Mouse (Mus musculus) hindbrain, embryonic 15.5 days (tissue): ENCODE measurements around the gene Prpf40a. TPM values are rescaled to one million over a fixed set of nuclear protein-coding genes. Genes with fewer than 3 reads are reported as not detected.

Experiments
- ATAC-seq: fragments of 200-750 bp; cut with Nextera tagmentation; 2 replicates; pipeline ENCODE4 v1.8.0; 2017; ENCODE audit warnings: low read depth, moderate number of reproducible peaks, moderate TSS enrichment; ENCODE audit not compliant: low FRiP score
- H3K27ac ChIP-seq: fragments of 300-500 bp; sonication (generic); replicated peaks from 2 replicates; pipeline ENCODE4 v1.5.1; 2015; ENCODE audit warnings: mild to moderate bottlenecking, inconsistent platforms
- H3K27me3 ChIP-seq: fragments of 300-500 bp; sonication (generic); 2 replicates; pipeline ENCODE4 v1.6.1; 2015; ENCODE audit warnings: control low read depth, inconsistent platforms
- H3K36me3 ChIP-seq: fragments of 300-500 bp; sonication (generic); 2 replicates; pipeline ENCODE4 v1.6.1; 2015; ENCODE audit warnings: control low read depth, inconsistent platforms
- H3K4me1 ChIP-seq: fragments of 300-500 bp; sonication (generic); replicated peaks from 2 replicates; pipeline ENCODE4 v1.6.1; 2015; ENCODE audit warnings: control low read depth, inconsistent platforms
- H3K4me2 ChIP-seq: fragments of 300-500 bp; sonication (generic); 2 replicates; pipeline ENCODE4 v1.6.1; 2015; ENCODE audit warnings: moderate library complexity, mild to moderate bottlenecking, inconsistent platforms
- H3K4me3 ChIP-seq: fragments of 300-500 bp; sonication (generic); 2 replicates; pipeline ENCODE4 v1.5.1; 2015; ENCODE audit warnings: mild to moderate bottlenecking, inconsistent platforms
- H3K9ac ChIP-seq: fragments of 300-500 bp; sonication (generic); 2 replicates; pipeline ENCODE4 v1.6.1; 2015; ENCODE audit warnings: inconsistent platforms
- H3K9me3 ChIP-seq: fragments of 300-500 bp; sonication (generic); 2 replicates; pipeline ENCODE4 v1.6.1; 2016; ENCODE audit warnings: control low read depth, inconsistent platforms
- WGBS: fragments of 180-500 bp; shearing (Covaris S2); methylation state at CpG from one replicate; pipeline ENCODE4 v1.1.7; 2015; 5-methylcytosine and 5-hydroxymethylcytosine counted together
- polyA plus RNA-seq: library from polyadenylated mRNA; unstranded; fragments of >200 nt; fragmentation: Nextera tagmentation; extraction: Ambion mirVana; gene quantifications from 2 replicates; pipeline ENCODE4 v1.2.1, GENCODE M21; 2015

The Prpf40a gene
- polyA plus RNA-seq, 1 experiment from 2014 or later: 90.0 TPM

DNA sequence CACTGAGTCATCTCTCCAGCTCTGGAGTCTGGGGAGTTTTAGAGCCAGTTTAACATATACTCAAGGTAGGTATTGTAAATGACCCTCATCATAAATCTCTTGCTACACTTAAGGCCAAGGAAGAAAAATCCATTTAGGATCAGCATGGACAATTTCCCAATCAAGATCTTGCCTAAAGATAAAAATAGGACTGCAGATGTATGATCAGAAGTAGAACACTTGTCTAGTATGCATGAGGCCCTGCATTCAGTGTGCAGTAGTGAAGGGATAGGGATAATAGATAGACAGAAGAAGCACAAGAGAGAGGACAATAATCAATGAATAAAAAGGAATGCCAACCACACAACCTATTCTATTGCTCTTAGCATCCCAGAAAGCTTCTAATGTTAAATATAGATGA, 11.2 kb downstream of the Prpf40a start:
- peaks cover 9% of the 10 kb centered on the region for H3K36me3 ChIP-seq
- H3K4me3 ChIP-seq: no peak overlapping the region
- ATAC-seq: no peak
- H3K27me3 ChIP-seq: no peaks in the 10 kb centered on the region
- no peak overlapping the region for H3K27ac ChIP-seq
- H3K9ac ChIP-seq: no peak overlapping the region
- no peaks in the 10 kb centered on the region for H3K4me1 ChIP-seq
- H3K9me3 ChIP-seq: no peaks in the 10 kb centered on the region
- no peak overlapping the region for H3K4me2 ChIP-seq

GRCm38 (mm10) chr2:53178966-53179365, 12.1 kb downstream of the Prpf40a start:
- Histone ChIP-seq H3K9ac (no peak overlapping the region), H3K4me3 (no peak overlapping the region), H3K4me2 (no peak overlapping the region), H3K36me3 (peaks cover 17% of the 10 kb centered on the region), H3K27ac (no peak overlapping the region), H3K9me3 (no peaks in the 10 kb centered on the region), H3K4me1 (no peaks in the 10 kb centered on the region), H3K27me3 (no peaks in the 10 kb centered on the region)
- no peak for ATAC-seq
- WGBS: 89% methylated on average over 3 of the region's 3 CpGs

- no peak overlapping the region for H3K4me3 ChIP-seq
- no peak for ATAC-seq
- H3K27ac ChIP-seq: no peak overlapping the region
- peaks cover 25% of the 10 kb centered on the region for H3K36me3 ChIP-seq
- no peak overlapping the region for H3K9ac ChIP-seq
- H3K4me1 ChIP-seq: no peaks in the 10 kb centered on the region
- no peaks in the 10 kb centered on the region for H3K9me3 ChIP-seq
- H3K4me2 ChIP-seq: no peak overlapping the region
- no peaks in the 10 kb centered on the region for H3K27me3 ChIP-seq
These were observed 17.1 kb downstream of the Prpf40a start for GRCm38 (mm10) chr2:53173966-53174365.

DNA sequence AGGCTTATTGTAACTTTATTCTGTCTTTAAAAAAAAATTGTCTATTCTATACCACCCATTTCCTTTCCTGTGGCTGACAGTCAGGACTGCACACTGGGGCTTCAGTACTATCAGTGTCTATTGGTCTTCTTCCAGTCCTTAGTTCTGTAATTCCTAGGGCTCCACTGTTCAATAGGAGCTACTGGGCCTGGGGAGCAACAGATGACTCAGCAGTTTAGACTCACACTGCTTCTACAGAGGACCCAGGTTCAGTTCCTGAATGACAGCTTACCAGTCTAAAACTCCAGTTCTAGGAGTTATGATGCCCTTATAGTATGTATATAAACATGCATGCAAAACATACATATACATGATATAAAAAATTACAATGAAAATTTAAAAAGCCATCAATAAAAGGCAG, 44.2 kb downstream of the Prpf40a start:
- no peak for ATAC-seq

GRCm38 (mm10) chr2:53131567-53131966, 59.5 kb downstream of the Prpf40a start:
- WGBS: 85% methylated on average over 9 of the region's 9 CpGs
- Histone ChIP-seq H3K27ac (no peak overlapping the region), H3K9me3 (no peaks in the 10 kb centered on the region), H3K4me3 (no peak overlapping the region), H3K27me3 (no peaks in the 10 kb centered on the region), H3K36me3 (peaks cover 31% of the 10 kb centered on the region), H3K4me1 (no peaks in the 10 kb centered on the region), H3K9ac (no peak overlapping the region), H3K4me2 (no peak overlapping the region)
- no peak for ATAC-seq

More for the DNA sequence above, 44.2 kb downstream of the Prpf40a start:
- no peak overlapping the region for H3K9ac ChIP-seq
- peaks cover 38% of the 10 kb centered on the region for H3K36me3 ChIP-seq
- no peak overlapping the region for H3K4me2 ChIP-seq
- H3K4me3 ChIP-seq: no peak overlapping the region
- H3K27me3 ChIP-seq: no peaks in the 10 kb centered on the region
- no peaks in the 10 kb centered on the region for H3K4me1 ChIP-seq
- no peaks in the 10 kb centered on the region for H3K9me3 ChIP-seq
- no peak overlapping the region for H3K27ac ChIP-seq

DNA sequence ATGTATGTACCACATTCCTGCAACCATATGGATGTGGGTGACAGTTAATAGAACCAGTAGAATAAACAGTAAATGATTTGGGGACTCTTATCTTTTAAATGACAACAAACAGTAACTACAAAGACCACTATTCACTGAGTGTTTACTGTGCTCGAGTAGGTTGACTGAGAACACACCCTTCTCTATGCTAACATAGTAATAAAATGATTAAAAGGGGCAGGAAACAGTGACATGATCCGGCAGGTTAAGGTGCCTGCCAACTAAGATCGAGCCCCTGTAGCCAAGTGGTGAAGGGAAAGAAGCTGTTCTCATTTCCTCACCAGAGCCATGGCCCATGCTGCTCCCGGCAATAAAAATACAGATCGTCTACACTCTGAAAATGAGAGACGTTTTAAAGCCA, 62.0 kb downstream of the Prpf40a start:
- Histone ChIP-seq H3K4me2 (no peak overlapping the region), H3K4me1 (no peaks in the 10 kb centered on the region), H3K36me3 (peaks cover 50% of the 10 kb centered on the region), H3K9ac (no peak overlapping the region), H3K27ac (no peak overlapping the region), H3K9me3 (no peaks in the 10 kb centered on the region), H3K27me3 (no peaks in the 10 kb centered on the region), H3K4me3 (no peak overlapping the region)
- peak; percentile 19; the same call in 1 of the 2 replicates for ATAC-seq
- whole genome bisulfite sequencing: 89% methylated on average over 6 of the region's 6 CpGs

DNA sequence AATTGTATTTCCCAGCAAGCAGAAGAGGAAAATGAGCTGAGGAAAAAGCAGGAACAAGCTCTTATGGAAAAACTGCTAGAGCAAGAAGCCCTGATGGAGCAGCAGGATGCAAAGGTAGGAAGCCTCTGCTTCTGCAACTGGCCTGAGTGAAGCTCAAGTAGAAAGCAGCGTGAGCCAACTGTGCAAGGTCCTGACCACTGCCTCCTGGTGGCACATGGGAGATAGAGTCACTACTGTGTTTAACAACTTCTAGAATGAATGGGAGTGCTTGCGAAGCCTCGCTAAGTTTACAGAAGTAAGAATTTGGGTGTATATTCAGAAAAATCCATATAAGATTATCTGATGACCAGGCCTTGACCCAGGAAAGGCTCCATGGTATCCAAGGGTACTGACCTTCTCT, 65.1 kb downstream of the Prpf40a start:
- no peaks in the 10 kb centered on the region for H3K9me3 ChIP-seq
- no peak for ATAC-seq
- no peak overlapping the region for H3K4me2 ChIP-seq
- no peak overlapping the region for H3K27ac ChIP-seq
- H3K27me3 ChIP-seq: no peaks in the 10 kb centered on the region
- no peak overlapping the region for H3K9ac ChIP-seq
- 89% methylated on average over 3 of the region's 3 CpGs for WGBS
- H3K36me3 ChIP-seq: peaks cover 43% of the 10 kb centered on the region
- H3K4me1 ChIP-seq: no peaks in the 10 kb centered on the region
- no peak overlapping the region for H3K4me3 ChIP-seq

GRCm38 (mm10) chr2:53121797-53122196, 69.3 kb downstream of the Prpf40a start:
- Histone ChIP-seq H3K27ac (no peak overlapping the region), H3K9ac (no peak overlapping the region), H3K9me3 (no peaks in the 10 kb centered on the region), H3K36me3 (peaks cover 51% of the 10 kb centered on the region), H3K4me2 (no peak overlapping the region), H3K4me3 (no peak overlapping the region), H3K4me1 (no peaks in the 10 kb centered on the region), H3K27me3 (no peaks in the 10 kb centered on the region)
- no peak for ATAC-seq
- WGBS: 79% methylated on average over 5 of the region's 5 CpGs

DNA sequence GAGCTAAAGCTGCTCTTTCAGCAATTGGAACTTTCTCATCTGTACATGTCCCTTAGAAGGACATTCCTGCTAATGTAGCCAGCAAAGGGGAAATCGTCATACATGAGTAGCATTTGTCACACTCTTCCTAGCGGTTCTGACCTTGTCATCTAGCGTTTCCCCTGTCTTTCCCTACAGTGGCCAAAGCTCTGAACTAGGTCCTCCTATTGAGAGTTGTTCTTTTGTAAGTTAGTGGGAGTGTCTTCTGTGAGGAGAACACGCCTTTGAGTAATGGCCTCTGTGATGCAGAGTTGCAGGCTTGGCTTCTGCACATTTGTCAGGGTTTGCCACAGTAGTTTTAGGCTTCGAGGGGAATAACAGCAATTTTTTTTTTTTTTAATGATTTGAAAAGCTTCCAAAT, 82.5 kb downstream of the Prpf40a start:
- no peak overlapping the region for H3K9ac ChIP-seq
- H3K27ac ChIP-seq: no peak overlapping the region
- no peak for ATAC-seq
- no peaks in the 10 kb centered on the region for H3K27me3 ChIP-seq
- H3K4me1 ChIP-seq: 0 out of 2 replicates have a peak, but pooled peaks cover 2% of the 10 kb centered on the region
- H3K4me2 ChIP-seq: no peak overlapping the region
- no peaks in the 10 kb centered on the region for H3K9me3 ChIP-seq
- no peak overlapping the region for H3K4me3 ChIP-seq
- WGBS: 64% methylated on average over 5 of the region's 5 CpGs
- H3K36me3 ChIP-seq: peaks cover 57% of the 10 kb centered on the region

DNA sequence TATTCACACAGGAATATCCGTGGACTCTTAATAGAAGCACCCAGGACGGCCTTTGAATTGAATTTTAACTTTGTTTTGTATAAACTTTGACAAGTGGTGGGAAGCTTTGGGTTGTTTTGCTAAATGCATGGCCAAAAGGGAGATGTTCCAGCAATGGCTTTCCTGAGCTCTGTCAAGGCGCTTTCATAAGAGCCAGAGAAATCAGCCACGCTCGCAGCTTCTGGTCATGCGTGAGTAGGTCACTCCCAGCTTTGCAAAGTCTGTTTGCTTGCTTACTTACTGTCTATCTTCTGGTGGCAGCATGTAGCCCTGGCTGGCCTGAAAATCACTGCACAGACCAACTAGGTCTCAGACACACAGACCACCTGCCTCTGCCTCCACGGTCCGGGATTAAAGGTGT, 84.6 kb downstream of the Prpf40a start:
- Histone ChIP-seq H3K4me2 (no peak overlapping the region), H3K27ac (no peak overlapping the region), H3K4me1 (0 out of 2 replicates have a peak, but pooled peaks cover 2% of the 10 kb centered on the region), H3K9me3 (no peaks in the 10 kb centered on the region), H3K27me3 (no peaks in the 10 kb centered on the region), H3K9ac (no peak overlapping the region), H3K4me3 (no peak overlapping the region), H3K36me3 (peaks cover 62% of the 10 kb centered on the region)
- WGBS: 88% methylated on average over 8 of the region's 8 CpGs
- ATAC-seq: peak; percentile 21; the same call in 1 of the 2 replicates

- WGBS: 86% methylated on average over 7 of the region's 7 CpGs
- H3K27ac ChIP-seq: no peak overlapping the region
- H3K4me1 ChIP-seq: 0 out of 2 replicates have a peak, but pooled peaks cover 2% of the 10 kb centered on the region
- peaks cover 60% of the 10 kb centered on the region for H3K36me3 ChIP-seq
- no peak for ATAC-seq
- no peak overlapping the region for H3K4me3 ChIP-seq
- H3K27me3 ChIP-seq: no peaks in the 10 kb centered on the region
- H3K9me3 ChIP-seq: no peaks in the 10 kb centered on the region
- no peak overlapping the region for H3K9ac ChIP-seq
- no peak overlapping the region for H3K4me2 ChIP-seq
These were observed 85.0 kb downstream of the Prpf40a start for GRCm38 (mm10) chr2:53106056-53106455.

- Histone ChIP-seq H3K36me3 (peaks cover 53% of the 10 kb centered on the region), H3K27me3 (no peaks in the 10 kb centered on the region)
- ATAC-seq: no peak
These were observed 85.7 kb downstream of the Prpf40a start for GRCm38 (mm10) chr2:53105408-53105807.

DNA sequence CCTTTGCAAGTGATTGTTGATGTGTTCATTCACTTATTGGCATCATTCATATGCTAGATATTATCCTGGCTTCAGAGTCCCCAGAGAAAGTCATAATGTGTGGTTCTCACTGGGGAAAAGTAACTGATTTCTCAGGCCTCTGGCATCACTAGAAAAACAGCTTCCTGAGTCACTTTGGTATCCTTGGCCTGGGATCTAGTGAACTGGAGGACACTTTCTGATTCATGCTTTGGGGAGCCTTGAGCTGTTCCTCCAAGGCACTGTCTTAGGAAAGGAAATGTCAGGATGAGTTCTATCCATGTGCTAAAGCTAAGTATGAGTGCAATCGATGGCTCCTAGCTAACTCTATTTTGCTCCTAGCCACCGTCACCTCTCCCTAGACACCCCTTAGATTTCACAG, 88.2 kb downstream of the Prpf40a start:
- H3K4me2 ChIP-seq: no peak overlapping the region
- ATAC-seq: no peak
- H3K27me3 ChIP-seq: no peaks in the 10 kb centered on the region
- no peak overlapping the region for H3K4me3 ChIP-seq
- 0 out of 2 replicates have a peak, but pooled peaks cover 5% of the 10 kb centered on the region for H3K4me1 ChIP-seq
- no peak overlapping the region for H3K27ac ChIP-seq
- H3K36me3 ChIP-seq: peaks cover 44% of the 10 kb centered on the region
- H3K9me3 ChIP-seq: no peaks in the 10 kb centered on the region
- H3K9ac ChIP-seq: no peak overlapping the region
- WGBS: 93% methylated on average over 2 of the region's 2 CpGs

More at GRCm38 (mm10) chr2:53105408-53105807, 85.7 kb downstream of the Prpf40a start:
- H3K9ac ChIP-seq: no peak overlapping the region
- no peak overlapping the region for H3K27ac ChIP-seq
- 0 out of 2 replicates have a peak, but pooled peaks cover 2% of the 10 kb centered on the region for H3K4me1 ChIP-seq
- no peaks in the 10 kb centered on the region for H3K9me3 ChIP-seq
- H3K4me2 ChIP-seq: no peak overlapping the region
- WGBS: 96% methylated on average over 10 of the region's 10 CpGs
- no peak overlapping the region for H3K4me3 ChIP-seq
